Mouse (Mus musculus): ENCODE measurements around the gene Mpv17l2.

DNA sequence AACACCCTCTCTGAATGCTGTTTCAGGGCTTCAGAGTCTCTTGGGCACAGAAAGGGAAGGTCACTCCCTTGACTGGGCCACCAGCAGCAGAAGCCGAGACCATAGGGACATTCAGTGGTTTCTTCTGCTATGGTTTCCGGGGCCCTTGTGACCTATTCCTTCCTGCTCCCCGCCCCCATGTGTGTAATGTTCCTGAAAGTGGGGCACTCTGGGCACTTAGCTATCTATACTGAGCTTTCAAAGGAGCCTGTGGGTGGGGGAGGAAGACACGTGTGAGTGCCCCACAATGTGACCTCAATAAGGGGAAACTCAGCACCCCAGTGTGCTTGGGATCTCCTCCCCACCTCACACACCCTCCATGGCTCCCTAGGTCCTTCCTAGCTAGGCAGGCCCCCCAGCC lies 45.8 kb upstream of the Mpv17l2 start:
- TF ChIP-seq CTCF (IDR thresholded peaks at IDR 0.05; ENCODE audit: low read depth) (no peak), EP300 (IDR thresholded peaks at IDR 0.05; ENCODE audit: low read depth) (no peak)

All from heart, postnatal 0 days (tissue).